Mouse (Mus musculus): Measurements from ENCODE around the gene Crip2. TPM values are rescaled to one million over a fixed set of nuclear protein-coding genes. Genes with fewer than 3 reads are reported as not detected.

The Crip2 gene
- polyA plus RNA-seq, 1 experiment, result 66.2 TPM

DNA sequence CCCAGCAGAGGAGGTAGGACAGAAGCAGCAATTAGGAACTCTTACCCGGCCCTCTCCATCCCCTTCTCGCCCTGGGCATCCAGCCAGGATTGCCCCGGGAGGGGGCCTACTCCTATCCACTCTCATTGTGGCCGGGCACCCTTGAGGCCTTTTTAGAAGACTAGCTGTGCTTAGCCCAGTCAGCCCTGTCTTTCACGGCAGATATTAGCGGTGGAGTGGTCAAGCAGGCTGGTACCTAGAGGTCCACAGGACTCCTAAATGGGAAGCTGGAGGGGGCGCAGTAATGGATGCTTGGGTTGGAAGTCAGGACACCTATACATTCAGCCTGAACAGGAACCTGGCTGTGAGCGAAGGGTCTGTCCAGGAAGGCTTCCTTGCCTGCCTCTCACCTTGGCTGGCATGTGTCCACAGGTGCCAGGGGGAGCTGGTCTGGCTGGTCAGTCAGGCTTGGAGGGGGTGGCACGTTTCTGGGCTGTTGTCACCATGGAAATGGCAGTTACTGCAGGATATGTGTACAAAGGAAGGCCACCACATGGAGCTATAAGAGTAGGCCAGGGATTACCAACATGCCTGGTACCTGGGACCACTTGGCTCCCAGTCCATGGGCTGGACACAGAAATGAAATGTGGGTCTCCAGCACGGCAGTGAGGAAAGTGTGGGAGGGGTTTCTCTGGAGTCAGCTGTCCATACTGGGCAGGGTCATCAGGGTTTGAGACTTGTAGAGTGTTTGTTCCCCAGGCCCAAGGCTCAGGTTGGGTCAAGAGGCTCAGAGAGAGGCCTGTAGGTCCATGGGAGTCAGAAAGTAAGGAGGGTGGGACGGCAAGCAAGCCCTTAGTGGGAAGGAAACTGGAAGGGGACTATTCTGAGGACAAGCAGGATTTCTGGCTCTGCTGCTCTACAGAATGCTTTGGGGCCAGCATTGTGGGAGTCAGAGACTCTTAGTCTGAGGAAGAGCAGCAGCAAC, 853 bp upstream of the Crip2 start:
- H3K4me1 ChIP-seq (ENCODE audit: control insufficient read depth, insufficient read depth, low read length), result no peaks in the 10 kb centered on the region
- no peak for DNase-seq

GRCm38 (mm10) chr12:113140616-113141411, 778 bp downstream of the Crip2 start:
- Histone ChIP-seq H3K4me1 (ENCODE audit: control insufficient read depth, insufficient read depth, low read length) (no peaks in the 10 kb centered on the region), H3K4me3 (replicated peaks; ENCODE audit: insufficient read depth, low read depth, low read length) (peak overlapping the region; percentile 49), H3K27ac (ENCODE audit: insufficient read depth, low read length) (no peak overlapping the region), H3K27me3 (ENCODE audit: control insufficient read depth, insufficient read depth, low read length) (no peaks in the 10 kb centered on the region)
- TF ChIP-seq CTCF (IDR thresholded peaks at IDR 0.05; ENCODE audit: borderline replicate concordance, insufficient read depth, low read depth, low read length) (no peak), POLR2A (IDR thresholded peaks at IDR 0.05; ENCODE audit: borderline replicate concordance, insufficient read depth, low read length) (no peak)
- peak in 1 of 2 experiments; percentile 45 for DNase-seq
- WGBS, result 7% methylated on average over 49 of the region's 49 CpGs

More for the DNA sequence above, 853 bp upstream of the Crip2 start:
- TF ChIP-seq POLR2A (IDR thresholded peaks at IDR 0.05; ENCODE audit: borderline replicate concordance, insufficient read depth, low read length) (no peak), CTCF (IDR thresholded peaks at IDR 0.05; ENCODE audit: borderline replicate concordance, insufficient read depth, low read depth, low read length) (no peak)
- 45% methylated on average over 11 of the region's 11 CpGs for WGBS
- no peaks in the 10 kb centered on the region for H3K27me3 ChIP-seq (ENCODE audit: control insufficient read depth, insufficient read depth, low read length)
- no peak overlapping the region for H3K4me3 ChIP-seq (replicated peaks; ENCODE audit: insufficient read depth, low read depth, low read length)
- H3K27ac ChIP-seq (ENCODE audit: insufficient read depth, low read length), result no peak overlapping the region

GRCm38 (mm10) chr12:113141531-113141973, 1.5 kb downstream of the Crip2 start:
- TF ChIP-seq POLR2A (IDR thresholded peaks at IDR 0.05; ENCODE audit: borderline replicate concordance, insufficient read depth, low read length) (no peak), CTCF (IDR thresholded peaks at IDR 0.05; ENCODE audit: borderline replicate concordance, insufficient read depth, low read depth, low read length) (no peak)
- Histone ChIP-seq H3K4me3 (replicated peaks; ENCODE audit: insufficient read depth, low read depth, low read length) (no peak overlapping the region), H3K27me3 (ENCODE audit: control insufficient read depth, insufficient read depth, low read length) (no peaks in the 10 kb centered on the region), H3K27ac (ENCODE audit: insufficient read depth, low read length) (no peak overlapping the region; the same call in 1 of the 2 replicates), H3K4me1 (ENCODE audit: control insufficient read depth, insufficient read depth, low read length) (peaks cover under 1% of the 10 kb centered on the region; the same call in 1 of the 2 replicates)
- peak; percentile 31 to 47 for DNase-seq
- WGBS, result 20% methylated on average over 8 of the region's 8 CpGs

- TF ChIP-seq POLR2A (IDR thresholded peaks at IDR 0.05; ENCODE audit: borderline replicate concordance, insufficient read depth, low read length), result no peak
- no peak for TF ChIP-seq CTCF (IDR thresholded peaks at IDR 0.05; ENCODE audit: borderline replicate concordance, insufficient read depth, low read depth, low read length)
- Histone ChIP-seq H3K27ac (ENCODE audit: insufficient read depth, low read length) (no peak overlapping the region; the same call in 1 of the 2 replicates), H3K4me1 (ENCODE audit: control insufficient read depth, insufficient read depth, low read length) (peaks cover 8% of the 10 kb centered on the region), H3K4me3 (replicated peaks; ENCODE audit: insufficient read depth, low read depth, low read length) (no peak overlapping the region), H3K27me3 (ENCODE audit: control insufficient read depth, insufficient read depth, low read length) (no peaks in the 10 kb centered on the region)
- 31% methylated on average over 15 of the region's 15 CpGs for WGBS
- peak; percentile 26 to 54 for DNase-seq
These were observed 2.3 kb downstream of the Crip2 start for GRCm38 (mm10) chr12:113142021-113142975.

- Histone ChIP-seq H3K4me3 (replicated peaks; ENCODE audit: insufficient read depth, low read depth, low read length) (no peak overlapping the region), H3K4me1 (ENCODE audit: control insufficient read depth, insufficient read depth, low read length) (peaks cover 17% of the 10 kb centered on the region), H3K27me3 (ENCODE audit: control insufficient read depth, insufficient read depth, low read length) (no peaks in the 10 kb centered on the region), H3K27ac (ENCODE audit: insufficient read depth, low read length) (no peak overlapping the region)
- no peak for DNase-seq
- 55% methylated on average over 7 of the region's 7 CpGs for WGBS
- TF ChIP-seq POLR2A (IDR thresholded peaks at IDR 0.05; ENCODE audit: borderline replicate concordance, insufficient read depth, low read length), result no peak
- TF ChIP-seq CTCF (IDR thresholded peaks at IDR 0.05; ENCODE audit: borderline replicate concordance, insufficient read depth, low read depth, low read length), result no peak
These were observed 3.1 kb downstream of the Crip2 start for GRCm38 (mm10) chr12:113143164-113143563.

- Histone ChIP-seq H3K27me3 (ENCODE audit: control insufficient read depth, insufficient read depth, low read length) (no peaks in the 10 kb centered on the region), H3K27ac (ENCODE audit: insufficient read depth, low read length) (no peak overlapping the region), H3K4me3 (replicated peaks; ENCODE audit: insufficient read depth, low read depth, low read length) (no peak overlapping the region), H3K4me1 (ENCODE audit: control insufficient read depth, insufficient read depth, low read length) (peaks cover 21% of the 10 kb centered on the region)
- TF ChIP-seq CTCF (IDR thresholded peaks at IDR 0.05; ENCODE audit: borderline replicate concordance, insufficient read depth, low read depth, low read length), result peak; percentile 65; the same call in 1 of the 2 replicates
- no peak for TF ChIP-seq POLR2A (IDR thresholded peaks at IDR 0.05; ENCODE audit: borderline replicate concordance, insufficient read depth, low read length)
- WGBS, result 83% methylated on average over 20 of the region's 20 CpGs
- peak; percentile 37 to 49 for DNase-seq
These were observed 4.1 kb downstream of the Crip2 start for GRCm38 (mm10) chr12:113144001-113144756.
